Mouse (Mus musculus): ENCODE measurements around the gene Polr1e. TPM values are rescaled to one million over a fixed set of nuclear protein-coding genes. Genes with fewer than 3 reads are reported as not detected.
"Not testable (repeated sequence)": the region's sequence is repeated elsewhere in the genome, so short reads cannot be mapped to it uniquely, and the experiment has no call there.

Gene Polr1e
- polyA plus RNA-seq, 1 experiment from 2014 or later, result 3.3 TPM

GRCm38 (mm10) chr4:44983131-44983740, 35.1 kb upstream of the Polr1e start:
- 93% methylated on average over 10 of the region's 10 CpGs for WGBS (ENCODE audit: missing documents)
- no peak overlapping the region for H3K27ac ChIP-seq
- H3K4me3 ChIP-seq (ENCODE audit: inconsistent target), result no peak overlapping the region
- no peaks in the 10 kb centered on the region for H3K36me3 ChIP-seq (ENCODE audit: inconsistent target)
- no peaks in the 10 kb centered on the region for H3K79me2 ChIP-seq (ENCODE audit: inconsistent target)

GRCm38 (mm10) chr4:44990560-44990959, 27.8 kb upstream of the Polr1e start:
- Histone ChIP-seq H3K36me3 (ENCODE audit: inconsistent target) (peaks cover 29% of the 10 kb centered on the region), H3K4me3 (ENCODE audit: inconsistent target) (no peak overlapping the region), H3K79me2 (ENCODE audit: inconsistent target) (peaks cover 20% of the 10 kb centered on the region; the same call in 1 of the 2 replicates), H3K27ac (no peak overlapping the region)
- 96% methylated on average over 5 of the region's 5 CpGs for WGBS (ENCODE audit: missing documents)

GRCm38 (mm10) chr4:44992330-44992729, 26.1 kb upstream of the Polr1e start:
- H3K27ac ChIP-seq; H3K4me3 ChIP-seq (ENCODE audit: inconsistent target): not testable (repeated sequence)
- 94% methylated on average over 11 of the region's 11 CpGs for WGBS (ENCODE audit: missing documents)
- Histone ChIP-seq H3K79me2 (ENCODE audit: inconsistent target) (peaks cover 38% of the 10 kb centered on the region; the same call in 1 of the 2 replicates), H3K36me3 (ENCODE audit: inconsistent target) (peaks cover 29% of the 10 kb centered on the region)

- H3K27ac ChIP-seq, result not testable (repeated sequence)
Observed at GRCm38 (mm10) chr4:44993179-44993578, 25.2 kb upstream of the Polr1e start.

GRCm38 (mm10) chr4:44993847-44994246, 24.5 kb upstream of the Polr1e start:
- 92% methylated on average over 9 of the region's 9 CpGs for WGBS (ENCODE audit: missing documents)
- peaks cover 29% of the 10 kb centered on the region for H3K36me3 ChIP-seq (ENCODE audit: inconsistent target)
- H3K79me2 ChIP-seq (ENCODE audit: inconsistent target), result peaks cover 53% of the 10 kb centered on the region
- no peak overlapping the region for H3K4me3 ChIP-seq (ENCODE audit: inconsistent target)
- no peak overlapping the region for H3K27ac ChIP-seq

More at GRCm38 (mm10) chr4:44993179-44993578, 25.2 kb upstream of the Polr1e start:
- Histone ChIP-seq H3K79me2 (ENCODE audit: inconsistent target) (peaks cover 46% of the 10 kb centered on the region; the same call in 1 of the 2 replicates), H3K36me3 (ENCODE audit: inconsistent target) (peaks cover 29% of the 10 kb centered on the region)
- H3K4me3 ChIP-seq (ENCODE audit: inconsistent target), result not testable (repeated sequence)
- WGBS (ENCODE audit: missing documents), result 89% methylated on average over 4 of the region's 14 CpGs

- H3K36me3 ChIP-seq (ENCODE audit: inconsistent target), result peaks cover 29% of the 10 kb centered on the region
- H3K27ac ChIP-seq, result no peak overlapping the region
- H3K79me2 ChIP-seq (ENCODE audit: inconsistent target), result peaks cover 62% of the 10 kb centered on the region
- 93% methylated on average over 18 of the region's 18 CpGs for WGBS (ENCODE audit: missing documents)
- H3K4me3 ChIP-seq (ENCODE audit: inconsistent target), result no peak overlapping the region
Observed at GRCm38 (mm10) chr4:44994776-44995175, 23.6 kb upstream of the Polr1e start.

GRCm38 (mm10) chr4:44998071-44998470, 20.3 kb upstream of the Polr1e start:
- no peak overlapping the region for H3K4me3 ChIP-seq (ENCODE audit: inconsistent target)
- H3K36me3 ChIP-seq (ENCODE audit: inconsistent target), result peaks cover 18% of the 10 kb centered on the region
- H3K79me2 ChIP-seq (ENCODE audit: inconsistent target), result peaks cover 95% of the 10 kb centered on the region
- 94% methylated on average over 2 of the region's 3 CpGs for WGBS (ENCODE audit: missing documents)
- H3K27ac ChIP-seq, result no peak overlapping the region

GRCm38 (mm10) chr4:45000001-45000400, 18.4 kb upstream of the Polr1e start:
- H3K79me2 ChIP-seq (ENCODE audit: inconsistent target), result peaks cover 100% of the 10 kb centered on the region
- no peak overlapping the region for H3K4me3 ChIP-seq (ENCODE audit: inconsistent target)
- H3K27ac ChIP-seq, result no peak overlapping the region
- peaks cover 3% of the 10 kb centered on the region; the same call in 1 of the 2 replicates for H3K36me3 ChIP-seq (ENCODE audit: inconsistent target)
- WGBS (ENCODE audit: missing documents), result 88% methylated on average over 5 of the region's 6 CpGs

GRCm38 (mm10) chr4:45005452-45005851, 12.9 kb upstream of the Polr1e start:
- 91% methylated on average over 3 of the region's 3 CpGs for WGBS (ENCODE audit: missing documents)
- Histone ChIP-seq H3K36me3 (ENCODE audit: inconsistent target) (no peaks in the 10 kb centered on the region), H3K4me3 (ENCODE audit: inconsistent target) (no peak overlapping the region), H3K27ac (no peak overlapping the region), H3K79me2 (ENCODE audit: inconsistent target) (peaks cover 100% of the 10 kb centered on the region)

- Histone ChIP-seq H3K79me2 (ENCODE audit: inconsistent target) (peaks cover 54% of the 10 kb centered on the region), H3K4me3 (ENCODE audit: inconsistent target) (peak overlapping the region; percentile 56), H3K27ac (peak overlapping the region; percentile 76), H3K36me3 (ENCODE audit: inconsistent target) (no peaks in the 10 kb centered on the region)
- WGBS (ENCODE audit: missing documents), result 2% methylated on average over 11 of the region's 11 CpGs
Observed at GRCm38 (mm10) chr4:45010806-45011415, 7.5 kb upstream of the Polr1e start.

GRCm38 (mm10) chr4:45011581-45012104, 6.7 kb upstream of the Polr1e start:
- H3K4me3 ChIP-seq (ENCODE audit: inconsistent target), result peak overlapping the region; percentile 56
- H3K36me3 ChIP-seq (ENCODE audit: inconsistent target), result no peaks in the 10 kb centered on the region
- peak overlapping the region; percentile 76 for H3K27ac ChIP-seq
- H3K79me2 ChIP-seq (ENCODE audit: inconsistent target), result peaks cover 47% of the 10 kb centered on the region
- 0% methylated on average over 31 of the region's 31 CpGs for WGBS (ENCODE audit: missing documents)

GRCm38 (mm10) chr4:45012105-45012975, 6.0 kb upstream of the Polr1e start, which contains the start of gene Zbtb5:
Gene Zbtb5 (minus strand): TSS chr4:45012412.
- WGBS (ENCODE audit: missing documents), result under 1% methylated on average over 59 of the region's 63 CpGs
- H3K36me3 ChIP-seq (ENCODE audit: inconsistent target), result no peaks in the 10 kb centered on the region

GRCm38 (mm10) chr4:45013031-45013431, 5.4 kb upstream of the Polr1e start:
- no peaks in the 10 kb centered on the region for H3K36me3 ChIP-seq (ENCODE audit: inconsistent target)
- under 1% methylated on average over 13 of the region's 13 CpGs for WGBS (ENCODE audit: missing documents)
- H3K27ac ChIP-seq, result peak overlapping the region; percentile 71
- H3K79me2 ChIP-seq (ENCODE audit: inconsistent target), result peaks cover 33% of the 10 kb centered on the region
- H3K4me3 ChIP-seq (ENCODE audit: inconsistent target), result peak overlapping the region; percentile 85

More at GRCm38 (mm10) chr4:45012105-45012975, 6.0 kb upstream of the Polr1e start, which contains the start of gene Zbtb5:
- Histone ChIP-seq H3K27ac (peak within 1 kb of the TSS; percentile 76), H3K79me2 (ENCODE audit: inconsistent target) (peaks cover 40% of the 10 kb centered on the region), H3K4me3 (ENCODE audit: inconsistent target) (peak within 1 kb of the TSS; percentile 85)

- H3K27ac ChIP-seq, result peak overlapping the region; percentile 71
- no peaks in the 10 kb centered on the region for H3K36me3 ChIP-seq (ENCODE audit: inconsistent target)
- peak overlapping the region; percentile 85 for H3K4me3 ChIP-seq (ENCODE audit: inconsistent target)
- 0% methylated on average over 2 of the region's 2 CpGs for WGBS (ENCODE audit: missing documents)
- peaks cover 28% of the 10 kb centered on the region for H3K79me2 ChIP-seq (ENCODE audit: inconsistent target)
Observed at GRCm38 (mm10) chr4:45013537-45013936, 4.8 kb upstream of the Polr1e start.
